Mouse (Mus musculus): Measurements from ENCODE around the gene Arsb. TPM values are rescaled to one million over a fixed set of nuclear protein-coding genes. Genes with fewer than 3 reads are reported as not detected.

Arsb gene
- polyA plus RNA-seq, 1 experiment from 2014 or later: 7.0 TPM

Other genes starting within 250 kb of the Arsb start
- gene Bhmt, start 133.7 kb upstream of the Arsb start, polyA plus RNA-seq (2014; fragmentation: Nextera tagmentation; extraction: Ambion mirVana): 0.20 and 0.40 TPM in 2 replicates
- gene Bhmt2, start 97.3 kb upstream of the Arsb start, polyA plus RNA-seq (2014; fragmentation: Nextera tagmentation; extraction: Ambion mirVana): 0.11 TPM in 1 of 2 replicates, not detected in the other
- gene Dmgdh, start 97.2 kb upstream of the Arsb start, polyA plus RNA-seq (2014; fragmentation: Nextera tagmentation; extraction: Ambion mirVana): 0.17 and 0.24 TPM in 2 replicates